ENCODE assay signal across 10 mouse cellular contexts in genomic region chr5:112577750-112578149, GRCm38 (mm10). TPM values are rescaled to one million over a fixed set of nuclear protein-coding genes. Genes with fewer than 3 reads are reported as not detected.
DNase-seq lines count a peak whose midpoint lies in the region; ATAC-seq and TF ChIP-seq lines count a peak whose summit lies in the region.
"Had no signal": no experiment of that assay in that cellular context is flagged by ENCODE, and none has a peak within 500 bp of the region (broad histone marks: within the 10 kb centered on the region; RNA-seq: fewer than 3 reads in every experiment).

No protein-coding gene starts in this region.

- peaks cover 21% of the 10 kb centered on the region for H3K4me1 ChIP-seq in intestine, embryonic 14.5 days (replicated peaks; ENCODE audit: control insufficient read depth, insufficient read depth, low read length)
- no peaks in the 10 kb centered on the region for H3K4me1 ChIP-seq in intestine, postnatal 0 days (replicated peaks; ENCODE audit: control insufficient read depth, insufficient read depth, low read length)
- H3K4me1 ChIP-seq in forebrain, embryonic 11.5 days (replicated peaks; ENCODE audit: control insufficient read depth, insufficient read depth, low read length), result peaks cover 5% of the 10 kb centered on the region
- H3K4me1 ChIP-seq: liver, embryonic 13.5 days had no signal

- H3K4me2 ChIP-seq in intestine, embryonic 14.5 days (ENCODE audit: low read length), result peak overlapping the region; percentile 66; the same call in 1 of the 2 replicates
- H3K4me2 ChIP-seq in intestine, postnatal 0 days (replicated peaks; ENCODE audit: low read depth), result no peak overlapping the region; the same call in 1 of the 2 replicates
- H3K4me2 ChIP-seq in forebrain, embryonic 11.5 days (ENCODE audit: low read depth, low read length, severe bottlenecking), result peak overlapping the region; percentile 66

- TF ChIP-seq CTCF in intestine, postnatal 0 days (IDR thresholded peaks at IDR 0.05; ENCODE audit: low read depth), result no peak

- H3K36me3 ChIP-seq in intestine, embryonic 14.5 days (ENCODE audit: control insufficient read depth, insufficient read depth, low read length), result no peaks in the 10 kb centered on the region
- no peaks in the 10 kb centered on the region for H3K36me3 ChIP-seq in intestine, postnatal 0 days (ENCODE audit: control insufficient read depth, insufficient read depth)
- no peaks in the 10 kb centered on the region for H3K36me3 ChIP-seq in forebrain, embryonic 11.5 days (ENCODE audit: control insufficient read depth, insufficient read depth, low read length)
- H3K36me3 ChIP-seq: liver, embryonic 13.5 days had no signal

- H3K4me3 ChIP-seq in intestine, embryonic 14.5 days (ENCODE audit: low read depth, low read length), result no peak overlapping the region
- H3K4me3 ChIP-seq in intestine, postnatal 0 days (ENCODE audit: low read depth, low read length), result no peak overlapping the region
- no peak overlapping the region for H3K4me3 ChIP-seq in forebrain, embryonic 11.5 days (ENCODE audit: low read depth, low read length)

- H3K9me3 ChIP-seq in intestine, embryonic 14.5 days (ENCODE audit: control insufficient read depth, low read length), result no peaks in the 10 kb centered on the region
- no peaks in the 10 kb centered on the region for H3K9me3 ChIP-seq in intestine, postnatal 0 days (ENCODE audit: control insufficient read depth)
- H3K9me3 ChIP-seq in forebrain, embryonic 11.5 days (ENCODE audit: control insufficient read depth, low read length), result no peaks in the 10 kb centered on the region
- H3K9me3 ChIP-seq: liver, embryonic 13.5 days had no signal

- H3K27ac ChIP-seq in intestine, embryonic 14.5 days (ENCODE audit: low read depth), result peak overlapping the region; percentile 30; the same call in 1 of the 2 replicates
- H3K27ac ChIP-seq in intestine, postnatal 0 days (ENCODE audit: low read depth, low read length), result no peak overlapping the region
- H3K27ac ChIP-seq in forebrain, embryonic 11.5 days (ENCODE audit: low read depth, low read length), result 0 out of 2 replicates have a peak overlapping the region, but pooled peaks have one; percentile 12
- H3K27ac ChIP-seq: liver, embryonic 13.5 days had no signal

- 3% methylated on average over 10 of the region's 10 CpGs for WGBS in intestine, embryonic 14.5 days
- 13% methylated on average over 10 of the region's 10 CpGs for WGBS in intestine, postnatal 0 days
- 10% methylated on average over 10 of the region's 10 CpGs for WGBS in forebrain, embryonic 11.5 days

- no peak overlapping the region for H3K9ac ChIP-seq in intestine, embryonic 14.5 days (ENCODE audit: low read length)
- H3K9ac ChIP-seq in intestine, postnatal 0 days (ENCODE audit: low read depth, low read length), result no peak overlapping the region
- H3K9ac ChIP-seq in forebrain, embryonic 11.5 days (ENCODE audit: low read length), result peak overlapping the region; percentile 64
- H3K9ac ChIP-seq: liver, embryonic 13.5 days had no signal

- H3K27me3 ChIP-seq in intestine, embryonic 14.5 days (replicated peaks; ENCODE audit: control insufficient read depth, insufficient read depth, low read length), result peaks cover 38% of the 10 kb centered on the region
- peaks cover 44% of the 10 kb centered on the region for H3K27me3 ChIP-seq in intestine, postnatal 0 days (replicated peaks; ENCODE audit: control insufficient read depth, insufficient read depth, low read length)
- H3K27me3 ChIP-seq in forebrain, embryonic 11.5 days (ENCODE audit: control insufficient read depth, insufficient read depth, low read length), result peaks cover 37% of the 10 kb centered on the region

- ATAC-seq in intestine, embryonic 14.5 days (replicated peaks; ENCODE audit: low FRiP score, low TSS enrichment, low read depth), result peak; percentile 44; the same call in 1 of the 2 replicates
- ATAC-seq in intestine, postnatal 0 days, result no peak
- 0 out of 2 replicates have a peak, but pooled peaks have one; percentile 25 for ATAC-seq in forebrain, embryonic 11.5 days (replicated peaks; ENCODE audit: low FRiP score)

- DNase-seq in intestine, embryonic 14.5 days (ENCODE audit: low spot score), result peak; percentile 72
- peak; percentile 63 for DNase-seq in forebrain, embryonic 11.5 days (ENCODE audit: low spot score)
- peak; percentile 69 to 77 for DNase-seq in layer of hippocampus, postnatal 14 days (ENCODE audit: low spot score in 2 of 2)
- DNase-seq in right cerebral cortex, adult 2 months (ENCODE audit: low spot score in 2 of 2), result peak; percentile 71 to 77
- no peak for DNase-seq in thymus, postnatal 4 days
- no peak for DNase-seq in B cell, adult 2 months
- DNase-seq in lung, postnatal 25 days (ENCODE audit: low spot score), result no peak
- DNase-seq: liver, embryonic 13.5 days had no signal

RNA-seq across cellular contexts. Expression of gene Sez6l, which starts 0.8 kb away (rescaled TPM):
- 2.4 and 2.7 TPM in 2 replicates for polyA plus RNA-seq in intestine, embryonic 14.5 days (2014; fragmentation: Nextera tagmentation; extraction: Ambion mirVana)
- 0.55 and 0.63 TPM in 2 replicates for polyA plus RNA-seq in intestine, postnatal 0 days (2015; fragmentation: Nextera tagmentation; extraction: Ambion mirVana)
- 4.8 and 5.8 TPM in 2 replicates for polyA plus RNA-seq in forebrain, embryonic 11.5 days (2014; fragmentation: Nextera tagmentation; extraction: Ambion mirVana)
- total RNA-seq in layer of hippocampus, postnatal 14 days (2021), result 100 to 1,000 TPM; 202 to 218 TPM
- total RNA-seq: common myeloid progenitor, adult 5-6 weeks had no signal

Comparison
In these comparisons a context has a peak if more than half of its experiments do, and no peak if none do; other contexts are left out.
1. DNase-seq: peak in intestine, embryonic 14.5 days (single experiment), forebrain, embryonic 11.5 days (single experiment), layer of hippocampus, postnatal 14 days (2 of 2) and right cerebral cortex, adult 2 months (2 of 2); none in thymus, postnatal 4 days (single experiment), B cell, adult 2 months (0 of 2) and lung, postnatal 25 days (single experiment).